Mouse (Mus musculus): ENCODE results near the gene BC024063.

GRCm38 (mm10) chr10:82147571-82147970, 64.4 kb downstream of the BC024063 start:
- TF ChIP-seq CTCF (IDR thresholded peaks at IDR 0.05; ENCODE audit: borderline replicate concordance, insufficient read depth, low read length) (no peak), POLR2A (IDR thresholded peaks at IDR 0.05; ENCODE audit: low read depth, low read length) (no peak)
